Mouse (Mus musculus) gastrocnemius, adult 2 months (tissue): ENCODE measurements at regions not wholly inside any gene's neighbourhood (a gene's known extent, or its start where the extent isn't known, plus 50 kb on each side); places are given as distances from the start of the nearest gene placed in this dataset.

Experiments used
- DNase-seq: peaks from one replicate; pipeline ENCODE4 v3.0.0; 2022
- H3K27ac ChIP-seq: fragments of 200-600 bp; 2 replicates; pipeline ENCODE4 v1.8.1; 2022; ENCODE audit warnings: mild to moderate bottlenecking
- H3K4me3 ChIP-seq: fragments of 200-600 bp; 2 replicates; pipeline ENCODE4 v1.8.1; 2022; ENCODE audit warnings: mild to moderate bottlenecking, moderate library complexity
- CTCF ChIP-seq: fragments of 200-600 bp; IDR thresholded peaks from 2 replicates; pipeline ENCODE4 v1.8.1; 2022; ENCODE audit warnings: antibody characterized with exemption, mild to moderate bottlenecking, moderate library complexity
- intact Hi-C: fragments of 180-260 bp; cut with DNase I; formaldehyde crosslinking; loops from one replicate; pipeline ENCODE4 v1.15.1; 2025

GRCm38 (mm10) chr7:95789424-95789823 is 381.6 kb upstream of the Tenm4 start:
- no peak overlapping the region for H3K4me3 ChIP-seq
- DNase-seq, result no peak
- H3K27ac ChIP-seq, result no peak overlapping the region
- no peak for TF ChIP-seq CTCF
- intact Hi-C loops, result no loop called here

GRCm38 (mm10) chr7:95799022-95799421 is 372.0 kb upstream of the Tenm4 start:
- H3K27ac ChIP-seq, result no peak overlapping the region
- no peak for TF ChIP-seq CTCF
- no peak for DNase-seq
- intact Hi-C loops, result no loop called here
- no peak overlapping the region for H3K4me3 ChIP-seq

- Histone ChIP-seq H3K27ac (no peak overlapping the region), H3K4me3 (no peak overlapping the region)
- TF ChIP-seq CTCF, result no peak
- no peak for DNase-seq
- intact Hi-C loops, result no loop called here
Observed at GRCm38 (mm10) chr7:95809626-95810025, 361.4 kb upstream of the Tenm4 start.

GRCm38 (mm10) chr7:95810096-95810495 is 360.9 kb upstream of the Tenm4 start:
- TF ChIP-seq CTCF, result no peak
- Histone ChIP-seq H3K4me3 (no peak overlapping the region), H3K27ac (no peak overlapping the region)
- intact Hi-C loops, result no loop called here
- DNase-seq, result no peak

GRCm38 (mm10) chr7:95814865-95815264 is 356.2 kb upstream of the Tenm4 start:
- Histone ChIP-seq H3K27ac (no peak overlapping the region), H3K4me3 (no peak overlapping the region)
- TF ChIP-seq CTCF, result no peak
- DNase-seq, result no peak
- intact Hi-C loops, result no loop called here

GRCm38 (mm10) chr7:95823539-95823938 is 347.5 kb upstream of the Tenm4 start:
- no peak for DNase-seq
- TF ChIP-seq CTCF, result no peak
- Histone ChIP-seq H3K4me3 (no peak overlapping the region), H3K27ac (no peak overlapping the region)
- intact Hi-C loops, result no loop called here

GRCm38 (mm10) chr7:95829889-95830288 is 341.2 kb upstream of the Tenm4 start:
- intact Hi-C loops, result no loop called here
- no peak for DNase-seq
- no peak for TF ChIP-seq CTCF
- H3K4me3 ChIP-seq, result no peak overlapping the region
- no peak overlapping the region for H3K27ac ChIP-seq

- no peak overlapping the region for H3K27ac ChIP-seq
- no peak for DNase-seq
- intact Hi-C loops, result no loop called here
- TF ChIP-seq CTCF, result no peak
- no peak overlapping the region for H3K4me3 ChIP-seq
Observed at GRCm38 (mm10) chr7:95834236-95834919, 336.7 kb upstream of the Tenm4 start.

GRCm38 (mm10) chr7:95840476-95840875 is 330.6 kb upstream of the Tenm4 start:
- Histone ChIP-seq H3K4me3 (no peak overlapping the region), H3K27ac (no peak overlapping the region)
- no peak for TF ChIP-seq CTCF
- no peak for DNase-seq
- intact Hi-C loops, result no loop called here

GRCm38 (mm10) chr7:95849874-95850273 is 321.2 kb upstream of the Tenm4 start:
- intact Hi-C loops, result no loop called here
- TF ChIP-seq CTCF, result no peak
- DNase-seq, result no peak
- no peak overlapping the region for H3K4me3 ChIP-seq
- no peak overlapping the region for H3K27ac ChIP-seq

- TF ChIP-seq CTCF, result no peak
- no peak overlapping the region for H3K4me3 ChIP-seq
- no peak overlapping the region for H3K27ac ChIP-seq
Observed at GRCm38 (mm10) chr7:95852630-95853029, 318.4 kb upstream of the Tenm4 start.

GRCm38 (mm10) chr7:95853225-95853812 is 317.7 kb upstream of the Tenm4 start:
- intact Hi-C loops, result no loop called here
- Histone ChIP-seq H3K4me3 (no peak overlapping the region), H3K27ac (no peak overlapping the region)
- DNase-seq, result no peak
- TF ChIP-seq CTCF, result no peak

More at GRCm38 (mm10) chr7:95852630-95853029, 318.4 kb upstream of the Tenm4 start:
- DNase-seq, result no peak
- intact Hi-C loops, result no loop called here

- DNase-seq, result no peak
- no peak for TF ChIP-seq CTCF
- intact Hi-C loops, result no loop called here
Observed at GRCm38 (mm10) chr7:95858247-95858646, 312.8 kb upstream of the Tenm4 start.

GRCm38 (mm10) chr7:95864233-95864632 is 306.8 kb upstream of the Tenm4 start:
- no peak for DNase-seq
- intact Hi-C loops, result no loop called here
- TF ChIP-seq CTCF, result peak; percentile 24; the same call in 1 of the 2 replicates
- Histone ChIP-seq H3K4me3 (no peak overlapping the region), H3K27ac (no peak overlapping the region)

More at GRCm38 (mm10) chr7:95858247-95858646, 312.8 kb upstream of the Tenm4 start:
- Histone ChIP-seq H3K27ac (no peak overlapping the region), H3K4me3 (no peak overlapping the region)
